Mouse (Mus musculus) forebrain, embryonic 11.5 days (tissue): Measurements from ENCODE around the gene Sp3. TPM values are rescaled to one million over a fixed set of nuclear protein-coding genes. Genes with fewer than 3 reads are reported as not detected.

Source experiments
- ATAC-seq: fragments of 200-750 bp; cut with Nextera tagmentation; replicated peaks from 2 replicates; pipeline ENCODE4 v1.8.0; 2017; ENCODE audit warnings: moderate TSS enrichment; ENCODE audit not compliant: low FRiP score
- DNase-seq: peaks from one replicate; pipeline ENCODE4 v3.0.0-alpha.2; 2017; ENCODE audit warnings: low spot score
- H3K27ac ChIP-seq: fragments of 300-500 bp; sonication (generic); 2 replicates; pipeline ENCODE4 v1.5.1; 2014; ENCODE audit warnings: low read depth, low read length
- H3K27me3 ChIP-seq: fragments of 300-500 bp; sonication (generic); 2 replicates; pipeline ENCODE4 v1.6.1; 2014; ENCODE audit warnings: mild to moderate bottlenecking, low read length, mixed read lengths; ENCODE audit not compliant: control insufficient read depth, insufficient read depth
- H3K36me3 ChIP-seq: fragments of 300-500 bp; sonication (generic); 2 replicates; pipeline ENCODE4 v1.6.1; 2014; ENCODE audit warnings: mild to moderate bottlenecking, low read length, moderate library complexity, mixed read lengths; ENCODE audit not compliant: control insufficient read depth, insufficient read depth
- H3K4me1 ChIP-seq: fragments of 300-500 bp; sonication (generic); replicated peaks from 2 replicates; pipeline ENCODE4 v1.6.1; 2014; ENCODE audit warnings: low read length, mixed read lengths; ENCODE audit not compliant: control insufficient read depth, insufficient read depth
- H3K4me2 ChIP-seq: fragments of 300-500 bp; sonication (generic); 2 replicates; pipeline ENCODE4 v1.6.1; 2014; ENCODE audit warnings: low read depth, mild to moderate bottlenecking, low read length, moderate library complexity, mixed read lengths; ENCODE audit not compliant: severe bottlenecking
- H3K4me3 ChIP-seq: fragments of 300-500 bp; sonication (generic); 2 replicates; pipeline ENCODE4 v1.5.1; 2014; ENCODE audit warnings: low read depth, low read length
- H3K9ac ChIP-seq: fragments of 300-500 bp; sonication (generic); 2 replicates; pipeline ENCODE4 v1.6.1; 2014; ENCODE audit warnings: low read length
- H3K9me3 ChIP-seq: fragments of 300-500 bp; sonication (generic); 2 replicates; pipeline ENCODE4 v1.6.1; 2016; ENCODE audit warnings: low read length, mixed read lengths; ENCODE audit not compliant: control insufficient read depth
- WGBS: fragments of 180-500 bp; shearing (Covaris S2); extraction: QIAGEN DNeasy Blood & Tissue Kit; methylation state at CpG from one replicate; pipeline ENCODE4 v1.1.7; 2014; 5-methylcytosine and 5-hydroxymethylcytosine counted together
- polyA plus RNA-seq: library from polyadenylated mRNA; unstranded; fragments of >200 nt; fragmentation: Nextera tagmentation; extraction: Ambion mirVana; gene quantifications from 2 replicates; pipeline ENCODE4 v1.2.1, GENCODE M21; 2014

Gene Sp3
- polyA plus RNA-seq, 1 experiment from 2014 or later = 71.5 TPM

GRCm38 (mm10) chr2:72976036-72976435 is 4.2 kb downstream of the Sp3 start:
- Histone ChIP-seq H3K4me2 (0 out of 2 replicates have a peak overlapping the region, but pooled peaks have one; percentile 15), H3K4me3 (no peak overlapping the region)

GRCm38 (mm10) chr2:72970831-72971230 is 9.4 kb downstream of the Sp3 start:
- H3K4me1 ChIP-seq = no peaks in the 10 kb centered on the region
- no peak overlapping the region for H3K4me3 ChIP-seq
- H3K4me2 ChIP-seq = no peak overlapping the region
- no peaks in the 10 kb centered on the region for H3K9me3 ChIP-seq
- DNase-seq = no peak
- H3K9ac ChIP-seq = no peak overlapping the region
- H3K36me3 ChIP-seq = peaks cover 3% of the 10 kb centered on the region
- 96% methylated on average over 6 of the region's 6 CpGs for WGBS
- ATAC-seq = no peak
- no peak overlapping the region for H3K27ac ChIP-seq
- no peaks in the 10 kb centered on the region for H3K27me3 ChIP-seq

More at GRCm38 (mm10) chr2:72976036-72976435, 4.2 kb downstream of the Sp3 start:
- H3K4me1 ChIP-seq = no peaks in the 10 kb centered on the region; the same call in 1 of the 2 replicates
- ATAC-seq (no peak), DNase-seq (no peak)
- H3K27me3 ChIP-seq = no peaks in the 10 kb centered on the region
- no peaks in the 10 kb centered on the region; the same call in 1 of the 2 replicates for H3K36me3 ChIP-seq
- no peaks in the 10 kb centered on the region for H3K9me3 ChIP-seq
- no peak overlapping the region for H3K9ac ChIP-seq
- H3K27ac ChIP-seq = no peak overlapping the region

- DNase-seq (no peak), ATAC-seq (no peak)
- no peak overlapping the region for H3K27ac ChIP-seq
- 95% methylated on average over 4 of the region's 4 CpGs for WGBS
- peaks cover 3% of the 10 kb centered on the region for H3K36me3 ChIP-seq
- no peak overlapping the region for H3K4me3 ChIP-seq
- no peaks in the 10 kb centered on the region for H3K9me3 ChIP-seq
- H3K27me3 ChIP-seq = no peaks in the 10 kb centered on the region
- no peak overlapping the region for H3K4me2 ChIP-seq
- H3K4me1 ChIP-seq = no peaks in the 10 kb centered on the region
- H3K9ac ChIP-seq = no peak overlapping the region
Measured at GRCm38 (mm10) chr2:72970302-72970701, 9.9 kb downstream of the Sp3 start.

GRCm38 (mm10) chr2:72968536-72968935 is 11.7 kb downstream of the Sp3 start:
- Histone ChIP-seq H3K27me3 (no peaks in the 10 kb centered on the region), H3K27ac (no peak overlapping the region), H3K4me1 (no peaks in the 10 kb centered on the region), H3K9ac (no peak overlapping the region), H3K4me3 (no peak overlapping the region), H3K9me3 (no peaks in the 10 kb centered on the region), H3K4me2 (no peak overlapping the region), H3K36me3 (peaks cover 3% of the 10 kb centered on the region)
- DNase-seq = no peak
- WGBS = 95% methylated on average over 1 of the region's 1 CpGs
- no peak for ATAC-seq

GRCm38 (mm10) chr2:72965450-72965849 is 14.8 kb downstream of the Sp3 start:
- ATAC-seq (no peak), DNase-seq (no peak)
- 87% methylated on average over 2 of the region's 2 CpGs for WGBS
- Histone ChIP-seq H3K4me3 (no peak overlapping the region), H3K36me3 (peaks cover 3% of the 10 kb centered on the region), H3K9me3 (no peaks in the 10 kb centered on the region), H3K9ac (no peak overlapping the region), H3K27me3 (no peaks in the 10 kb centered on the region), H3K4me2 (no peak overlapping the region), H3K27ac (no peak overlapping the region), H3K4me1 (no peaks in the 10 kb centered on the region)

GRCm38 (mm10) chr2:72956415-72956814 is 23.8 kb downstream of the Sp3 start:
- H3K9me3 ChIP-seq = no peaks in the 10 kb centered on the region
- H3K4me3 ChIP-seq = no peak overlapping the region
- 99% methylated on average over 3 of the region's 3 CpGs for whole genome bisulfite sequencing
- H3K36me3 ChIP-seq = no peaks in the 10 kb centered on the region; the same call in none of the 2 replicates
- no peak overlapping the region for H3K4me2 ChIP-seq
- no peaks in the 10 kb centered on the region for H3K4me1 ChIP-seq
- no peak overlapping the region for H3K9ac ChIP-seq
- H3K27me3 ChIP-seq = no peaks in the 10 kb centered on the region
- DNase-seq (no peak), ATAC-seq (no peak)
- H3K27ac ChIP-seq = no peak overlapping the region

GRCm38 (mm10) chr2:72952979-72953378 is 27.3 kb downstream of the Sp3 start:
- Histone ChIP-seq H3K9me3 (no peaks in the 10 kb centered on the region), H3K27ac (no peak overlapping the region), H3K27me3 (no peaks in the 10 kb centered on the region), H3K9ac (no peak overlapping the region), H3K36me3 (no peaks in the 10 kb centered on the region; the same call in 1 of the 2 replicates), H3K4me3 (no peak overlapping the region), H3K4me2 (no peak overlapping the region), H3K4me1 (no peaks in the 10 kb centered on the region)
- no peak for DNase-seq
- ATAC-seq = no peak
- 89% methylated on average over 3 of the region's 3 CpGs for whole genome bisulfite sequencing

- Histone ChIP-seq H3K27me3 (no peaks in the 10 kb centered on the region), H3K27ac (no peak overlapping the region), H3K9ac (no peak overlapping the region), H3K36me3 (no peaks in the 10 kb centered on the region), H3K4me2 (no peak overlapping the region), H3K4me1 (no peaks in the 10 kb centered on the region), H3K9me3 (no peaks in the 10 kb centered on the region), H3K4me3 (no peak overlapping the region)
- no peak for DNase-seq
- ATAC-seq = no peak
- 15% methylated on average over 1 of the region's 1 CpGs for WGBS
Measured at GRCm38 (mm10) chr2:72935937-72936336, 44.3 kb downstream of the Sp3 start.

GRCm38 (mm10) chr2:72932186-72932585 is 48.1 kb downstream of the Sp3 start:
- no peaks in the 10 kb centered on the region for H3K9me3 ChIP-seq
- no peak for DNase-seq

More at GRCm38 (mm10) chr2:72932186-72932585, 48.1 kb downstream of the Sp3 start:
- Histone ChIP-seq H3K4me2 (no peak overlapping the region), H3K9ac (no peak overlapping the region), H3K27me3 (no peaks in the 10 kb centered on the region), H3K4me3 (no peak overlapping the region), H3K36me3 (no peaks in the 10 kb centered on the region), H3K4me1 (no peaks in the 10 kb centered on the region), H3K27ac (no peak overlapping the region)
- ATAC-seq = no peak
